Mouse (Mus musculus) hindbrain, embryonic 12.5 days (tissue): ENCODE results near the gene Daam1. TPM values are rescaled to one million over a fixed set of nuclear protein-coding genes. Genes with fewer than 3 reads are reported as not detected.

ENCODE experiments used
- ATAC-seq: fragments of 200-750 bp; cut with Nextera tagmentation; 2 replicates; pipeline ENCODE4 v1.8.0; 2017; ENCODE audit warnings: moderate TSS enrichment; ENCODE audit not compliant: low FRiP score
- H3K27ac ChIP-seq: fragments of 300-500 bp; sonication (generic); 2 replicates; pipeline ENCODE4 v1.5.1; 2016; ENCODE audit warnings: mild to moderate bottlenecking
- H3K27me3 ChIP-seq: fragments of 300-500 bp; sonication (generic); 2 replicates; pipeline ENCODE4 v1.6.1; 2016; ENCODE audit warnings: mild to moderate bottlenecking
- H3K36me3 ChIP-seq: fragments of 300-500 bp; sonication (generic); 2 replicates; pipeline ENCODE4 v1.6.1; 2016; ENCODE audit warnings: mild to moderate bottlenecking
- H3K4me1 ChIP-seq: fragments of 300-500 bp; sonication (generic); 2 replicates; pipeline ENCODE4 v1.6.1; 2016
- H3K4me2 ChIP-seq: fragments of 300-500 bp; sonication (generic); replicated peaks from 2 replicates; pipeline ENCODE4 v1.6.1; 2016; ENCODE audit warnings: mild to moderate bottlenecking
- H3K4me3 ChIP-seq: fragments of 300-500 bp; sonication (generic); 2 replicates; pipeline ENCODE4 v1.5.1; 2016; ENCODE audit warnings: mild to moderate bottlenecking
- H3K9ac ChIP-seq: fragments of 300-500 bp; sonication (generic); 2 replicates; pipeline ENCODE4 v1.6.1; 2016; ENCODE audit warnings: mild to moderate bottlenecking, moderate library complexity
- H3K9me3 ChIP-seq: fragments of 300-500 bp; sonication (generic); replicated peaks from 2 replicates; pipeline ENCODE4 v1.6.1; 2016; ENCODE audit warnings: mild to moderate bottlenecking
- WGBS: fragments of 180-500 bp; shearing (Covaris S2); methylation state at CpG from one replicate; pipeline ENCODE4 v1.1.7; 2016; 5-methylcytosine and 5-hydroxymethylcytosine counted together
- polyA plus RNA-seq: library from polyadenylated mRNA; unstranded; fragments of >200 nt; fragmentation: Nextera tagmentation; extraction: Ambion mirVana; gene quantifications from 2 replicates; pipeline ENCODE4 v1.2.1, GENCODE M21; 2016

Gene Daam1
- polyA plus RNA-seq, 1 experiment from 2014 or later = 19.3 TPM

DNA sequence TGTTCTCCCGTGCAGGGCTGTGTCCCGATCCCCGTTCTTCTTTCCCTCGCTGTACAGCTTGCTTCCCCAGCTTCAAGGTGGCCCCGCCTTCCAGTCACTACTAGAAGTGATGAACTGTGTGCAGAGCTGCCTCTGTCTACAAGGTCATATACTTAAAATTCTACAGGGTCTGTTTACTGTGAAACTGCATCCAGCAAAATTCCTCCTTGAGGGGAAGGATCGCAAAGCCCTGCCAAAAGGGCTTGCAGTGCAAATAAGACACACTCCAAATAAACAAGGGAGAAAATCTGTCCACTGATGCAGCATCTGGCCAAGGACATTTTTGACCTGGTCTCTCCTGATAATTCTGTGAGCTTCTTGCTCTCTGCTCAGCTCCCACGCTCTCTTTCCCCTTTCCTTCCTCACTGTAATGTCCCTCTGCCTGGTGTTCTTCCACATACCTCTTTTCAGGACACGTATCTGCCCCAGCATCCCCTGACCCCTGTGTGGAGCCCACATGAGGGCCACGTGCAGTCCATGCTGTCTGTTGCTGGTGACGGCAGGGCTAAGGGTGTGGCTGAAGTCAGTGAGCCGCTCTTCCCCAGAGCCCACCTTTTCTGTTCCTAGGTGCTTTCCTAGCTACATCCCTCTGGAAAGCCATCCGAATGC, 141.9 kb downstream of the Daam1 start:
- WGBS = 84% methylated on average over 12 of the region's 12 CpGs
- H3K27ac ChIP-seq = no peak overlapping the region
- H3K9me3 ChIP-seq = no peaks in the 10 kb centered on the region
- H3K36me3 ChIP-seq = peaks cover 63% of the 10 kb centered on the region
- no peak overlapping the region for H3K9ac ChIP-seq
- H3K4me2 ChIP-seq = no peak overlapping the region
- no peaks in the 10 kb centered on the region for H3K27me3 ChIP-seq
- H3K4me1 ChIP-seq = peaks cover 11% of the 10 kb centered on the region
- H3K4me3 ChIP-seq = no peak overlapping the region
- ATAC-seq = no peak

DNA sequence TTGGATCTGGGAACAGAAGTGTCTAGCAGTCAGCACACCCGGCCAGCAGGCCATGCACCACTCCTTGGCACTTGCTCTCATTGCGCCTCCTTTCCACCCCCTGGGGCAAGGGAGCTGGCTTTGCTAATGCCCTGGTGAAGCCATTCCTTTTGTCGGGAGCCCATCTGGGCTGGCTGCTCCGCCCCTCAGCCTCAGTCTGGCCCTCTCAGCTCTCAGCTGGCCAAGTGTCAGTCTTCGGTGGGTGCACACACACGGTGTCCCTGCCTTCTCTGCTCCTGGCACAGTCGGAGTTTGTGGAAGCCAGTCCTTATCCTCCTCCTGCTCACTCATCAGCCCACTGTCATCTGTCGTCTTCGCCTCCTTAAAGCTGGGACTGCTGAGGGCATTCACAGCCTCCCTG, 142.7 kb downstream of the Daam1 start:
- no peak overlapping the region for H3K4me3 ChIP-seq
- H3K27ac ChIP-seq = no peak overlapping the region
- no peaks in the 10 kb centered on the region for H3K27me3 ChIP-seq
- H3K4me2 ChIP-seq = no peak overlapping the region
- H3K9me3 ChIP-seq = no peaks in the 10 kb centered on the region
- H3K9ac ChIP-seq = no peak overlapping the region
- peaks cover 11% of the 10 kb centered on the region for H3K4me1 ChIP-seq
- 59% methylated on average over 9 of the region's 9 CpGs for WGBS
- ATAC-seq = no peak
- H3K36me3 ChIP-seq = peaks cover 69% of the 10 kb centered on the region

DNA sequence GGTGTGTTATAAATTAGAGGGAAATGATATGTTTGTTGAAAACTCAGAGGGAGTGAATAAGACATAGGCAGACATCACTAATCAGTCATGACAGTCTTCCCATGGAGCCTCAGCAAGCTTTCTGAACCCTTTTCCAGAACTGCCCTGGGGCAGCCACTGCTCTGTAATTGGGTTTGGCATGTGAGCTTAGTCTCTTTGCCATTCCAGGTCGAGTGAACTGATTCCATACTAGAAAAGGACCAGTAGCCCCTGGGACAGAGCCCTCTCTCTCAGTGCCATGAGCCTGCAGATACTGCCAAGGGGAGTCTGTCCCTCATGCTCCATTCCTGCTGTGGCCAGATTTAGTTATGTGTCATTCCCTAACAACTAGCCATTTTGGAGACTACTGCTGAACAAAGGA, 144.7 kb downstream of the Daam1 start:
- Histone ChIP-seq H3K36me3 (peaks cover 80% of the 10 kb centered on the region), H3K27ac (no peak overlapping the region), H3K4me2 (no peak overlapping the region), H3K9ac (no peak overlapping the region), H3K4me1 (0 out of 2 replicates have a peak, but pooled peaks cover 9% of the 10 kb centered on the region), H3K27me3 (no peaks in the 10 kb centered on the region), H3K9me3 (no peaks in the 10 kb centered on the region), H3K4me3 (no peak overlapping the region)
- 54% methylated on average over 1 of the region's 1 CpGs for WGBS
- no peak for ATAC-seq

DNA sequence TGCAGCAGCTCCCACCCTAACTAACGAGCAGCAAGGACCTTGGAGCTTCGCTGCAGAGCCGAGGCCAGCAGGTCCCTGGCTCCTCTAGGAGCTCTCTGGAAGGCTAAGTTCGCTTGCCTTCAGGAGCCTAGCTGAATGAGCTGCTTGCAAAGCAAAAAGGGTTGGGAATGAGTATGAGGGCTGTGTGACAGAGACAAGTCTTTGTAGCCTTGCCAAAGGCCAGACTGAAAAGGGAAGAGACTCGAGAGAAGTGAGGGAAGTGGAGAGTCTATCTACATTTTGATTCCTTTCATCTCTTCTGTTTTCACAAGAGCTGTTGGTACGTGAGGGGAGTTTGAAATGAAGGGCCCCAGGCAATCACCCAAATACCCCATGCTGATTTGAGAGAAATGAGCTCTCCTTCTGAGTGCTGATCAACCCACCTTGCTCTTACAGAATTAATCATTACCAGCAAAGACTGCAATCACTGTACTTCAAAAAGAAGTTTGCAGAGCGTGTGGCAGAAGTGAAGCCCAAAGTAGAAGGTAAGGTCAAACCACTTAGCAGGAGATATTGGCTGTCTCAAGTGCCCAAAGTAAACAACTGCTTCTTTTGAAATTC, 145.6 kb downstream of the Daam1 start:
- Histone ChIP-seq H3K27ac (no peak overlapping the region), H3K4me2 (no peak overlapping the region), H3K36me3 (peaks cover 80% of the 10 kb centered on the region), H3K9ac (no peak overlapping the region), H3K9me3 (no peaks in the 10 kb centered on the region), H3K4me3 (no peak overlapping the region), H3K4me1 (0 out of 2 replicates have a peak, but pooled peaks cover 9% of the 10 kb centered on the region), H3K27me3 (no peaks in the 10 kb centered on the region)
- 73% methylated on average over 7 of the region's 7 CpGs for WGBS
- ATAC-seq = no peak

DNA sequence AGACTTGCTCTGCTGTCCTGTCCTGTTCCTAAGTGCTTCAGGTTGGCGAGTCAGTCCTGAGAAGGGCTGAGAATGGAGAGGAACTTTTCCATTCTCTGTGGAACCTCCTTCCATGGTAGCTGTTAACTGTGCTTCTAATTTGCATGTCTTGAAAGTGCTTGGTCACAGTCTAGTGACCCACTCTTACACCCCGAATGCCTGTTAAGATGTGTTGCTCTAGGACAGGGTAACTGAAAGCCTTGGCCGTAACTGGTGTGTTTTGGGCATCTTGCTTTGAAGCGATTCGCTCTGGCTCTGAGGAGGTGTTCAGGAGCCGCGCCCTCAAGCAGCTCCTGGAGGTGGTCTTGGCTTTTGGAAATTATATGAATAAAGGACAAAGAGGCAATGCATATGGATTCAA, 146.5 kb downstream of the Daam1 start:
- no peak overlapping the region for H3K27ac ChIP-seq
- H3K4me2 ChIP-seq = no peak overlapping the region
- H3K9ac ChIP-seq = no peak overlapping the region
- ATAC-seq = no peak
- peaks cover 80% of the 10 kb centered on the region for H3K36me3 ChIP-seq
- no peaks in the 10 kb centered on the region for H3K9me3 ChIP-seq
- 95% methylated on average over 7 of the region's 7 CpGs for WGBS
- H3K4me1 ChIP-seq = 0 out of 2 replicates have a peak, but pooled peaks cover 9% of the 10 kb centered on the region
- no peaks in the 10 kb centered on the region for H3K27me3 ChIP-seq
- no peak overlapping the region for H3K4me3 ChIP-seq

DNA sequence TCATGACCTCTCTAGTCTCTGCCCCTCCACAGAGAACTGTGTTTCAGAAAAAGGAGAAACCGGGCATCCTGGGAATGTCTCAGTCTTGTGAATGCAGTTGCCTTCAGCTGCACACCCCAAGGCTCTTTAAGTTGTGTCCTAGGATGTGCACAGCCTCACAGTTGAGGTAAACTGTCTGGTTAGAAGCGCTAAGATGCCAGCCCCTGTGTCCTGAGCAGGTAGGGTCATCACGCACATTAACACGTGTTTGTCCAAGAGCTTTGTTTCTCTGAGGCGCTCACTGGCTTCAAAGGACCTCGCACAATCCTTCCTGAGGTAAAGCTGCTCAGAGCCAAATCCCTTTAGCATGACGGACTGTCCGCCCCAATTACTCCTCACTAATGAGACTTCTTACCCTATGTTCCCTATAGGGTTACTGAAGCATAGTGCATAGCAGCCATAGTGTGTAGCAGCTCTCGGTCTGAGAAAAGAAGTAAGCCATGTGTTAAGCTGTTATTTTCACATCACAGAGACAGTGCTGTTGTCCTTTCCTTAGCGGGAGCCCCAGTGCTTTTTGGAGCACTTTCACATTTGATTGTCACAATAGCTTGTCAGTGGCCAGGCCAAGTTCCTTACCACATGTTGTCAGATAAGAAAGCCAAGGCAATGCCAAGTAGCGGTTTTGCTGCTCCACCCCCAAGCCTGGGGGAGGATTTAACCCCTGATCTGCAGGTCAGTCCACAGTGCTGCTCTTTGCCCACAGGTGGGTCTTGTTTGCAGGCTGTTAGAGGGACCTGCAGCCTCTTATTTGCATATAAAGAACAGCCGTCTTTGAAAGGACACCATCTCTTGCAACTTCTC, 147.9 kb downstream of the Daam1 start:
- Histone ChIP-seq H3K27ac (no peak overlapping the region), H3K36me3 (peaks cover 82% of the 10 kb centered on the region), H3K9ac (no peak overlapping the region), H3K27me3 (no peaks in the 10 kb centered on the region), H3K4me1 (0 out of 2 replicates have a peak, but pooled peaks cover 6% of the 10 kb centered on the region), H3K4me3 (no peak overlapping the region), H3K9me3 (no peaks in the 10 kb centered on the region), H3K4me2 (no peak overlapping the region)
- ATAC-seq = no peak
- WGBS = 62% methylated on average over 12 of the region's 12 CpGs

DNA sequence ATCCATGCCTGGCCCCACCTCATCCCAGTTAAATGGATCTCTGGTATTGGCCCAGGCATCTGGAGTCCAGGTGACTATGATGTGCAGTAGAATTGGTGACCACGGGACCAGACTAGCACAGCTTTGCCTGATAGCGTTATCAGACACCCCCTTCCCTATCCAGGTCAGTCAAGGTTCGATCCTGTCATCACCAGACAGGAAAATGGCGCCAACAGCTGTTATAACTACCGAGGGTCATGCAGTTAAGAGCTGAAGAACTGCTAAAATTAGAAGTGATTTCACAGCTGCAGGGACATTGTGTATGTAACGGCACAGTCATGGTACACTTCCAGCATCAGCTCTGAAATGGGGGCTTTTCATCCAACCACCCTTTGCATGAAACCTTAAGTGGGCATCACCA, 149.3 kb downstream of the Daam1 start:
- 81% methylated on average over 6 of the region's 6 CpGs for WGBS
- Histone ChIP-seq H3K4me2 (no peak overlapping the region), H3K9me3 (no peaks in the 10 kb centered on the region), H3K9ac (no peak overlapping the region), H3K27ac (no peak overlapping the region), H3K4me3 (no peak overlapping the region), H3K4me1 (0 out of 2 replicates have a peak, but pooled peaks cover 6% of the 10 kb centered on the region), H3K27me3 (no peaks in the 10 kb centered on the region), H3K36me3 (peaks cover 80% of the 10 kb centered on the region)
- no peak for ATAC-seq

DNA sequence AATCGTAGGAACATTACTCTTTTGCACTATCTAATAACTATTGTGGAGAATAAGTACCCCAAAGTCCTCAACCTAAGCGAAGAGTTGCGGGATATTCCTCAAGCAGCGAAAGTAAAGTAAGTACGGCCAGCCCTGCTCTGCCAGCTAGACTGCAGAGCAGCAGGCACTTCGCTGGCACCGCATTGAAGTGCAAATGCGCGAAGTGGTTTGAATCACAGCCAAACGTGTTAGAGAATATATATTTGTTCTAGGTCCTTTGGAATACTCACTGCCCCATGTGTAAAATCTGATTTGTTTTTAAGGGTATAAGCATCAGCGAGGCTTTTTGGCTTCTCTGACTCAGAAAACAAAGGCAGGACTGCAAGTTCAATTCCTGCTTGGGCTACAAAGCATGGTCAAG, 149.9 kb downstream of the Daam1 start:
- H3K36me3 ChIP-seq = peaks cover 80% of the 10 kb centered on the region
- no peaks in the 10 kb centered on the region for H3K27me3 ChIP-seq
- no peak overlapping the region for H3K4me2 ChIP-seq
- H3K9ac ChIP-seq = no peak overlapping the region
- no peak overlapping the region for H3K4me3 ChIP-seq
- H3K9me3 ChIP-seq = no peaks in the 10 kb centered on the region
- H3K27ac ChIP-seq = no peak overlapping the region
- WGBS = 91% methylated on average over 11 of the region's 11 CpGs
- no peak for ATAC-seq
- H3K4me1 ChIP-seq = 0 out of 2 replicates have a peak, but pooled peaks cover 6% of the 10 kb centered on the region

DNA sequence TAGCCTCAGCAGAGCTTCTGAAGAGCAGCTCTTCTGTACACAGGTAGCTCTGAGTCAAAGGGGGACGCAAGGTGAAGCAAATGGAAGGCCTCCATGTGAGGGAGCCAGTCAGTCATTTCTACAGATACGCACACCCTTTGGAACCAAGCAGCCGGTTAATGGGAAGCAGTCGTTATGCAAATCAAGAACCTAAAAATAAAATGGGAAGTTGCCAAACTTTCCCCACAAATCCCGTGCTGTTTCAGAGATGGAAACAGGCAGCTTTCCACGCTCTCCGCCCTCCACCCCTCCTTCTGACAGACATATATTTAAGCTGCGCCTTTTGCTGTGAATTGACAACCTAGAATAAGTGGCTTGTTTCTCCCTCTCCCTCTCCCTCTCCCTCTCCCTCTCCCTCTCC, 150.4 kb downstream of the Daam1 start:
- Histone ChIP-seq H3K9me3 (no peaks in the 10 kb centered on the region), H3K4me1 (0 out of 2 replicates have a peak, but pooled peaks cover 2% of the 10 kb centered on the region), H3K4me2 (no peak overlapping the region), H3K27me3 (no peaks in the 10 kb centered on the region), H3K9ac (no peak overlapping the region), H3K27ac (no peak overlapping the region), H3K4me3 (no peak overlapping the region), H3K36me3 (peaks cover 80% of the 10 kb centered on the region)
- WGBS = 84% methylated on average over 8 of the region's 8 CpGs
- ATAC-seq = no peak

DNA sequence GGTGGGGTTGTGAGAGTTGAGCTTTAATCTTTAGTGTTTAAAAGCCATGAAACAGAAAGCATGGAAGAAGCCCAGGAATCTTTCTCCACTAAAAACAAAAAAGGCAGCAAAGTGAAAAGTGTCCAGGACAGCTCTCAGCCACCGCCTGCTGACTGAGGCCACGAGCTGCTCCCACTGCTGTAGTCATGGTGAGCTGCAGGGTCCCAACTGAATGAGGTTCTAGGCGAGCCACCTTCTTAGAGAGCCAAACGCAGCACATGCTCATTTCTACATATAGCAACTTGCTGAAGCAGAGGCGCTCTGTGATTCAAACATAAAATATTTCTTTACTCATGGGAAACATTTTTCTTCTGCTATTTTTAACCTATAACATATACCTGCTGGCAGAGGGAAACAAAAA, 150.9 kb downstream of the Daam1 start:
- Histone ChIP-seq H3K27me3 (no peaks in the 10 kb centered on the region), H3K9me3 (no peaks in the 10 kb centered on the region), H3K36me3 (peaks cover 80% of the 10 kb centered on the region), H3K27ac (no peak overlapping the region), H3K4me3 (no peak overlapping the region), H3K4me1 (no peaks in the 10 kb centered on the region), H3K4me2 (no peak overlapping the region), H3K9ac (no peak overlapping the region)
- WGBS = 79% methylated on average over 5 of the region's 5 CpGs
- ATAC-seq = no peak

DNA sequence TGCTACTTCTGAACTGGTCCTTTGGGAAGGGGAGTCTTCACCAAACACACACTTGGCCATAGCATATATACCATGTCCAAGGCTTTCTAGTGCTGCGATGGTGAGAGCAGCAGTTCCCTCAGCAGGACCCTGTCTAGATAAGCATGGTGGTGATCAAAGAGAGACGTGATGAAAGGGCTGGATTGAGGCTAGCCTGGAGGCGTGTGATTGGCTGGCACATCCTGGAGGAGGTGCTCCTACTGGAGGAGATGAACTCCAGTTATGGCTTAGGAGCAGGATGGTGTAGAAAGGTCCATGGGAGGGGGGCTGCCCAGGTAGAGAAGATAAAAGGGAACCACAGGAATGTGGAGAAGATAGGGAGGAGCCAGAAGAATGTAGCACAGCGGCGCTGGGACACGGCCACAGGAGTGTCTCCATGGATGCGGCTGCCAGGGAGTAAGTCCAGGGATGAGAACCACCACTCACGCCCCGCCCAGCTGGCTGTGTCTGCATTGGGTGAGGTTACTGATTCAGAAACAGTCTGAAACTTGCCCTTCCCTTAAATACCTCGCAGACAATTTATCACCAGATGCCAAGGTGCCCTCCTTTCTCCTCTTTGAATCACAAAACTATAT, 152.3 kb downstream of the Daam1 start:
- Histone ChIP-seq H3K9ac (no peak overlapping the region), H3K4me3 (no peak overlapping the region), H3K4me1 (no peaks in the 10 kb centered on the region), H3K4me2 (no peak overlapping the region), H3K9me3 (no peaks in the 10 kb centered on the region), H3K27ac (no peak overlapping the region), H3K27me3 (no peaks in the 10 kb centered on the region), H3K36me3 (peaks cover 71% of the 10 kb centered on the region)
- WGBS = 86% methylated on average over 10 of the region's 10 CpGs
- no peak for ATAC-seq

DNA sequence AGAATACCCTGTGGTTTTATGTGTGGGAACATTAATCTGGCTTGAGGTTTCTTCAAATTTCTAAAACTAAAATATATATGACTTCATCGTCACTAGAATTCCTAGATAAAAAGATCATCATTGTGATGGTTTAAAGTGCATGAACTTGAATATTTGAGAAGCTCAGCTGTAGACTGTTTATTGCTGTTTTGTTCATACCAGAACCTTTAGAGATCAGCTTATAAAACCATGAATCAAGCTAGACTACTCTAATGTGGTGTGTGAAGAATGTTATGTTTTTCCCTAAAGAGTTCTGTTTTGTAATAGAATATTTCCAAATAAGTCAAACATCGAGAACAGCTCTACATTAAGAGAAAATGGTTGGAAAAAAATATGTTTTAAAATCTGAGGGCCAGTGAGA, 156.3 kb downstream of the Daam1 start:
- H3K27ac ChIP-seq = no peak overlapping the region
- peaks cover 83% of the 10 kb centered on the region for H3K36me3 ChIP-seq
- ATAC-seq = no peak

More for the DNA sequence above, 156.3 kb downstream of the Daam1 start:
- 97% methylated on average over 2 of the region's 2 CpGs for WGBS
- no peaks in the 10 kb centered on the region for H3K27me3 ChIP-seq
- H3K9me3 ChIP-seq = no peaks in the 10 kb centered on the region
- no peaks in the 10 kb centered on the region for H3K4me1 ChIP-seq
- no peak overlapping the region for H3K4me2 ChIP-seq
- H3K4me3 ChIP-seq = no peak overlapping the region
- no peak overlapping the region for H3K9ac ChIP-seq
